1 mouse cellular context compared by ENCODE assay signal in the genomic region with DNA sequence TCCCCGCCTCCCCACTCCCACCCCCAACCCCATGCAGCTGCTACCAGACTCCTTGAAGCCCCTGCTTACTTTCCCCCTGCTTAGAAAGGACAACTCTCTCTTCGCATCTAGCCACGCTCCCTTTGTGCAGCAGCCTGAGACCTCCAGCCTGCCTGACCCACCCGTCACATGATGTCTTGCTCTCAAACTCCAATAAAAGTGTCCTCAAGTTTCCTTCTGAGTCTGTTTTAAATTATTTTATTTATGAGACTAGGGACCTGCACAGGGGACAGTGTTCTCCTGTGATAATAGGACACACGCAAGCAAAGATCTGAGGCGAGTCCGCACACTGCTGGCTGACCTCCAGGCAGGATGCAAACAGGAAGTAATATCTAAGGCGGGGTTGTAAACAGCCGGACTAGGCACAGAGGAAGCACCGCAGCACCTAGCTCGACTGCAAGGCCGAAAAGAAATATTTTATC.
A peak's percentile ranks its signal among the peaks of the same experiment; 100 is the strongest.
TF ChIP-seq lines count a peak whose summit lies in the region.

No protein-coding gene starts in this region.

TF ChIP-seq in MEL, 35 proteins besides CTCF, POLR2A, EP300 and RAD21 (continued from another document):
- peak; percentile 71; the same call in 1 of the 2 replicates for TF ChIP-seq SIN3A (IDR thresholded peaks at IDR 0.05; ENCODE audit: low read length)
- TF ChIP-seq UBTF (IDR thresholded peaks at IDR 0.05; ENCODE audit: borderline replicate concordance, insufficient read depth, low read depth, low read length) = no peak
- no peak for TF ChIP-seq ZC3H11A (IDR thresholded peaks at IDR 0.05; ENCODE audit: low read depth, low read length)
- no peak for TF ChIP-seq MAFK (IDR thresholded peaks at IDR 0.05; ENCODE audit: borderline replicate concordance, low read depth, low read length)
